Mouse (Mus musculus) lung, embryonic 15.5 days (tissue): ENCODE measurements around the gene Dnm1l. TPM values are rescaled to one million over a fixed set of nuclear protein-coding genes. Genes with fewer than 3 reads are reported as not detected.

Experiments used
- ATAC-seq: fragments of 200-750 bp; cut with Nextera tagmentation; 2 replicates; pipeline ENCODE4 v1.8.0; 2017; ENCODE audit warnings: moderate number of reproducible peaks, borderline replicate concordance; ENCODE audit not compliant: low FRiP score, low TSS enrichment; ENCODE audit errors: extremely low read depth
- H3K27ac ChIP-seq: fragments of 300-500 bp; sonication (generic); 2 replicates; pipeline ENCODE4 v1.5.1; 2015; ENCODE audit warnings: moderate library complexity, mild to moderate bottlenecking, inconsistent platforms
- H3K27me3 ChIP-seq: fragments of 300-500 bp; sonication (generic); 2 replicates; pipeline ENCODE4 v1.6.1; 2015; ENCODE audit warnings: inconsistent platforms
- H3K36me3 ChIP-seq: fragments of 300-500 bp; sonication (generic); 2 replicates; pipeline ENCODE4 v1.6.1; 2015; ENCODE audit warnings: inconsistent platforms
- H3K4me1 ChIP-seq: fragments of 300-500 bp; sonication (generic); 2 replicates; pipeline ENCODE4 v1.6.1; 2015; ENCODE audit warnings: inconsistent platforms
- H3K4me2 ChIP-seq: fragments of 300-500 bp; sonication (generic); 2 replicates; pipeline ENCODE4 v1.6.1; 2015; ENCODE audit warnings: inconsistent platforms, mild to moderate bottlenecking, moderate library complexity
- H3K4me3 ChIP-seq: fragments of 300-500 bp; sonication (generic); 2 replicates; pipeline ENCODE4 v1.5.1; 2015; ENCODE audit warnings: mild to moderate bottlenecking, inconsistent platforms
- H3K9ac ChIP-seq: fragments of 300-500 bp; sonication (generic); 2 replicates; pipeline ENCODE4 v1.6.1; 2015; ENCODE audit warnings: inconsistent platforms
- H3K9me3 ChIP-seq: fragments of 300-500 bp; sonication (generic); 2 replicates; pipeline ENCODE4 v1.6.1; 2016; ENCODE audit warnings: inconsistent platforms
- WGBS: fragments of 180-500 bp; shearing (Covaris S2); methylation state at CpG from one replicate; pipeline ENCODE4 v1.1.7; 2015; 5-methylcytosine and 5-hydroxymethylcytosine counted together
- polyA plus RNA-seq: library from polyadenylated mRNA; unstranded; fragments of >200 nt; fragmentation: Nextera tagmentation; extraction: Ambion mirVana; gene quantifications from 2 replicates; pipeline ENCODE4 v1.2.1, GENCODE M21; 2015

Dnm1l gene
- polyA plus RNA-seq, 1 experiment from 2014 or later = 56.2 TPM

- Histone ChIP-seq H3K9ac (no peak overlapping the region), H3K27me3 (no peaks in the 10 kb centered on the region), H3K36me3 (no peaks in the 10 kb centered on the region), H3K9me3 (no peaks in the 10 kb centered on the region), H3K4me1 (no peaks in the 10 kb centered on the region), H3K27ac (no peak overlapping the region), H3K4me3 (no peak overlapping the region), H3K4me2 (no peak overlapping the region)
- WGBS = 67% methylated on average over 3 of the region's 3 CpGs
- ATAC-seq = no peak
Measured at GRCm38 (mm10) chr16:16272978-16273377, 85.8 kb downstream of the Dnm1l start.

- Histone ChIP-seq H3K4me1 (no peaks in the 10 kb centered on the region), H3K4me3 (no peak overlapping the region), H3K27ac (no peak overlapping the region), H3K9me3 (no peaks in the 10 kb centered on the region), H3K27me3 (no peaks in the 10 kb centered on the region), H3K36me3 (no peaks in the 10 kb centered on the region), H3K4me2 (no peak overlapping the region), H3K9ac (no peak overlapping the region)
- 64% methylated on average over 3 of the region's 3 CpGs for whole genome bisulfite sequencing
- no peak for ATAC-seq
Measured at GRCm38 (mm10) chr16:16262436-16262835, 96.3 kb downstream of the Dnm1l start.

Other genes with a start within 250 kb of the Dnm1l start
- 10.4 and 11.3 TPM in 2 replicates for gene Pkp2, start 145.6 kb downstream of the Dnm1l start, polyA plus RNA-seq
- 37.7 and 39.8 TPM in 2 replicates for gene Yars2, start 56.0 kb downstream of the Dnm1l start, polyA plus RNA-seq
- gene Fgd4, start 241.6 kb upstream of the Dnm1l start, polyA plus RNA-seq = 5.3 and 6.9 TPM in 2 replicates